Mouse (Mus musculus) natural killer cell, adult 2 months (primary cell): ENCODE data around the gene Gm1113.

ENCODE experiments used
- DNase-seq, 2 experiments: peaks; one replicate each; pipeline ENCODE4 v3.0.0; 2022; ENCODE audit warnings: low spot score in 2 of 2

The Gm1113 gene

GRCm38 (mm10) chr9:35518169-35518568 is at the start of gene Gm1113:
Gene Gm1113 (minus strand): TSS chr9:35518269.
- no peak for DNase-seq

GRCm38 (mm10) chr9:35564536-35565240 is 46.6 kb upstream of the Gm1113 start:
- no peak for DNase-seq

- DNase-seq, result no peak
Measured at GRCm38 (mm10) chr9:35561583-35561982, 43.5 kb upstream of the Gm1113 start.

- DNase-seq, result no peak
Measured at GRCm38 (mm10) chr9:35561076-35561475, 43.0 kb upstream of the Gm1113 start.

GRCm38 (mm10) chr9:35559009-35559890 is 41.2 kb upstream of the Gm1113 start:
- peak; percentile 63 to 73 for DNase-seq

GRCm38 (mm10) chr9:35558257-35559008 is 40.4 kb upstream of the Gm1113 start, which contains the start of the genes Ddx25 and Pus3:
Gene Ddx25 (minus strand): TSS chr9:35558528.
Gene Pus3 (plus strand): TSS chr9:35558595.
- no peak for DNase-seq

- no peak for DNase-seq
Measured at GRCm38 (mm10) chr9:35556494-35557102, 38.5 kb upstream of the Gm1113 start.

GRCm38 (mm10) chr9:35548455-35548854 is 30.4 kb upstream of the Gm1113 start:
- no peak for DNase-seq

- DNase-seq, result peak; percentile 16 to 62
Measured at GRCm38 (mm10) chr9:35546745-35547144, 28.7 kb upstream of the Gm1113 start.

- no peak for DNase-seq
Measured at GRCm38 (mm10) chr9:35545704-35546103, 27.6 kb upstream of the Gm1113 start.

- DNase-seq, result no peak
Measured at GRCm38 (mm10) chr9:35544666-35545065, 26.6 kb upstream of the Gm1113 start.

- DNase-seq, result no peak
Measured at GRCm38 (mm10) chr9:35543099-35543860, 25.2 kb upstream of the Gm1113 start.

- no peak for DNase-seq
Measured at GRCm38 (mm10) chr9:35541941-35542340, 23.9 kb upstream of the Gm1113 start.

- DNase-seq, result peak; percentile 57 to 78
Measured at GRCm38 (mm10) chr9:35541488-35541887, 23.4 kb upstream of the Gm1113 start.

- DNase-seq, result no peak
Measured at GRCm38 (mm10) chr9:35541024-35541423, 23.0 kb upstream of the Gm1113 start.

GRCm38 (mm10) chr9:35539001-35539750 is 21.1 kb upstream of the Gm1113 start:
- no peak for DNase-seq

- no peak for DNase-seq
Measured at GRCm38 (mm10) chr9:35535876-35536275, 17.8 kb upstream of the Gm1113 start.

- peak; percentile 21 to 42 for DNase-seq
Measured at GRCm38 (mm10) chr9:35535110-35535509, 17.0 kb upstream of the Gm1113 start.

GRCm38 (mm10) chr9:35533266-35533665 is 15.2 kb upstream of the Gm1113 start:
- no peak for DNase-seq

- no peak for DNase-seq
Measured at GRCm38 (mm10) chr9:35529796-35530195, 11.7 kb upstream of the Gm1113 start.
